Mouse (Mus musculus) midbrain, embryonic 11.5 days (tissue): ENCODE results near the gene Lrba. TPM values are rescaled to one million over a fixed set of nuclear protein-coding genes. Genes with fewer than 3 reads are reported as not detected.

Experiments
- ATAC-seq: fragments of 200-750 bp; cut with Nextera tagmentation; 2 replicates; pipeline ENCODE4 v1.8.0; 2017; ENCODE audit warnings: moderate TSS enrichment, moderate library complexity; ENCODE audit not compliant: low FRiP score
- DNase-seq: peaks from one replicate; pipeline ENCODE4 v3.0.0; 2015; ENCODE audit warnings: low spot score; ENCODE audit errors: missing footprints
- H3K27ac ChIP-seq: fragments of 300-500 bp; sonication (generic); 2 replicates; pipeline ENCODE4 v1.5.1; 2014; ENCODE audit warnings: low read depth, low read length
- H3K27me3 ChIP-seq: fragments of 300-500 bp; sonication (generic); 2 replicates; pipeline ENCODE4 v1.6.1; 2014; ENCODE audit warnings: mild to moderate bottlenecking, low read length, moderate library complexity, mixed read lengths; ENCODE audit not compliant: control insufficient read depth, insufficient read depth
- H3K36me3 ChIP-seq: fragments of 300-500 bp; sonication (generic); 2 replicates; pipeline ENCODE4 v1.6.1; 2014; ENCODE audit warnings: mild to moderate bottlenecking, low read length, moderate library complexity, mixed read lengths; ENCODE audit not compliant: control insufficient read depth, insufficient read depth
- H3K4me1 ChIP-seq: fragments of 300-500 bp; sonication (generic); 2 replicates; pipeline ENCODE4 v1.6.1; 2014; ENCODE audit warnings: low read length; ENCODE audit not compliant: control insufficient read depth, insufficient read depth
- H3K4me2 ChIP-seq: fragments of 300-500 bp; sonication (generic); 2 replicates; pipeline ENCODE4 v1.6.1; 2014; ENCODE audit warnings: mild to moderate bottlenecking, moderate library complexity
- H3K4me3 ChIP-seq: fragments of 300-500 bp; sonication (generic); 2 replicates; pipeline ENCODE4 v1.5.1; 2014; ENCODE audit warnings: low read depth, low read length
- H3K9ac ChIP-seq: fragments of 300-500 bp; sonication (generic); 2 replicates; pipeline ENCODE4 v1.6.1; 2014; ENCODE audit warnings: low read length
- H3K9me3 ChIP-seq: fragments of 300-500 bp; sonication (generic); 2 replicates; pipeline ENCODE4 v1.6.1; 2016; ENCODE audit warnings: low read length; ENCODE audit not compliant: control insufficient read depth
- WGBS: fragments of 180-500 bp; shearing (Covaris S2); extraction: QIAGEN DNeasy Blood & Tissue Kit; methylation state at CpG from one replicate; pipeline ENCODE4 v1.1.7; 2014; 5-methylcytosine and 5-hydroxymethylcytosine counted together
- polyA plus RNA-seq: library from polyadenylated mRNA; unstranded; fragments of >200 nt; fragmentation: Nextera tagmentation; extraction: Ambion mirVana; gene quantifications from 2 replicates; pipeline ENCODE4 v1.2.1, GENCODE M21; 2014

Lrba gene
- polyA plus RNA-seq, 1 experiment from 2014 or later, result 7.9 TPM

DNA sequence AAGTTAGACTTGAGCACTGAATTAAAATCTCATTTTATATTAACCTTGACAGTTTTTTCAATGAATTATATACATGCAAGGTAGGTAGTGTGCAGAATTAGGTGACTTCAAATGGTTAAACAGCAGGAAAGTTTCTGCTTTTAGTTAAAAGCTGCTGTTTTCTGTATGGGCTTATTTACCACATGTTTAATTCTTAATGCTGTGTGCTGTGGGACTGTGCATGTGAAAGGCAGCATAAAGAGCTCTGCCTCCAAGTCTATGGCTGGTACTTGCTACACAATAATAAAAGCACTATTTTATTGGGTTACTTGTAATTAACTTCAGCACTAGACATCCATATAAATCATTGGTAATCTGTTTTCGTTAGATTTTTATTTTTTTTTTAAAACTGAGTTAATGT is 160.6 kb downstream of the Lrba start:
- DNase-seq (no peak), ATAC-seq (no peak)
- H3K4me3 ChIP-seq, result no peak overlapping the region
- no peaks in the 10 kb centered on the region for H3K9me3 ChIP-seq
- WGBS, result 91% methylated on average over 1 of the region's 1 CpGs
- no peak overlapping the region for H3K4me2 ChIP-seq
- H3K36me3 ChIP-seq, result no peaks in the 10 kb centered on the region
- H3K9ac ChIP-seq, result no peak overlapping the region
- H3K27me3 ChIP-seq, result no peaks in the 10 kb centered on the region
- no peak overlapping the region for H3K27ac ChIP-seq
- no peaks in the 10 kb centered on the region for H3K4me1 ChIP-seq

- Histone ChIP-seq H3K4me3 (no peak overlapping the region), H3K4me2 (no peak overlapping the region), H3K9ac (no peak overlapping the region), H3K27ac (no peak overlapping the region), H3K36me3 (no peaks in the 10 kb centered on the region), H3K27me3 (no peaks in the 10 kb centered on the region), H3K9me3 (no peaks in the 10 kb centered on the region), H3K4me1 (no peaks in the 10 kb centered on the region)
- WGBS, result 66% methylated on average over 4 of the region's 4 CpGs
- DNase-seq, result peak; percentile 73
- ATAC-seq, result no peak
Measured at GRCm38 (mm10) chr3:86386246-86386645, 161.8 kb downstream of the Lrba start.

DNA sequence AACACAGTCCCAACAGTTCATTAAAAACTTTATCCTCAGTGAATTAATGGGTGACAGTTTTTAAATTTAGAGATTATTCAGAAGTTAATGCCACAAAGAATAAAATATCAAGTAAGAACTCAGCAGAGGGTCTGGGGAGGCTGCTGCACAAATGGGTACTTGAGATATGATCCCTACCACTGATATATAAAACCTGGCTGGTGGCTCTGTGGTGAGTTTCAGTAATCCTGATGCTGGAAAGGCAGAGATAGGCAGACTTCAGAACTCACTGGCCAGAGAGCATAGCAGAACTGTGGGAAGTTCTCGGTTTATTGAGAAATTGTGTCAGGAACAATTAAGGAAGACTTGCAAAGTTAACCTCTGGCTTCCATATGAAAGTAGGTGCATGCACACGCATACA is 199.3 kb downstream of the Lrba start:
- Histone ChIP-seq H3K4me2 (no peak overlapping the region), H3K4me1 (no peaks in the 10 kb centered on the region), H3K9me3 (no peaks in the 10 kb centered on the region), H3K4me3 (no peak overlapping the region), H3K36me3 (no peaks in the 10 kb centered on the region), H3K27me3 (no peaks in the 10 kb centered on the region), H3K9ac (no peak overlapping the region), H3K27ac (no peak overlapping the region)
- WGBS, result 89% methylated on average over 2 of the region's 2 CpGs
- ATAC-seq (no peak), DNase-seq (no peak)

GRCm38 (mm10) chr3:86426733-86427132 is 202.3 kb downstream of the Lrba start:
- Histone ChIP-seq H3K9ac (no peak overlapping the region), H3K27me3 (no peaks in the 10 kb centered on the region), H3K4me3 (no peak overlapping the region), H3K9me3 (no peaks in the 10 kb centered on the region), H3K4me2 (no peak overlapping the region), H3K36me3 (no peaks in the 10 kb centered on the region), H3K4me1 (no peaks in the 10 kb centered on the region), H3K27ac (no peak overlapping the region)
- WGBS, result 94% methylated on average over 1 of the region's 1 CpGs
- no peak for DNase-seq
- ATAC-seq, result no peak

- Histone ChIP-seq H3K9me3 (no peaks in the 10 kb centered on the region), H3K27ac (no peak overlapping the region), H3K27me3 (no peaks in the 10 kb centered on the region), H3K9ac (no peak overlapping the region), H3K4me3 (no peak overlapping the region), H3K4me2 (no peak overlapping the region), H3K4me1 (0 out of 2 replicates have a peak, but pooled peaks cover 2% of the 10 kb centered on the region), H3K36me3 (no peaks in the 10 kb centered on the region)
- ATAC-seq (no peak), DNase-seq (no peak)
- 84% methylated on average over 4 of the region's 4 CpGs for WGBS
Measured at GRCm38 (mm10) chr3:86443497-86443896, 219.0 kb downstream of the Lrba start.

DNA sequence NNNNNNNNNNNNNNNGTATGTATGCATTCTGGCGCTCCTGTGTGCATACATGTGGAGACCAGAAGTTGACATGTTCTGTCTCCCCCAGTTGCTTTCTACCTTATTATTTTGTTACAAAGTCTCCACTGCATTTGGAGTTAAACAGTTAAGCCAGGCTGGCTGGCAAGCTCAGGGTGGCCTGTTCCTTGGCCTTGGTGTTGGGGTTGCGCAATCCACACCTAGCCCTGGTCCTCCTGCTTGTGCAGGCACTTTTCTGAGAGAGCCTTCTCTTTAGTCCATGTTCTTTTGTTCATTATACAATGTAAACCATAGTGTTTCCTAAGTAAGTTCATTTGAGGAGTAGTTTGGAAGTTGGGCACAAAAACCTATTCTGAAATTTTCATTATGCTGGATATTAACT is 226.7 kb downstream of the Lrba start:
- no peaks in the 10 kb centered on the region for H3K36me3 ChIP-seq
- no peak overlapping the region for H3K27ac ChIP-seq
- H3K4me3 ChIP-seq, result no peak overlapping the region
- no peak overlapping the region for H3K9ac ChIP-seq
- WGBS, result 93% methylated on average over 2 of the region's 2 CpGs
- DNase-seq (no peak), ATAC-seq (no peak)
- H3K4me2 ChIP-seq, result no peak overlapping the region
- no peaks in the 10 kb centered on the region for H3K27me3 ChIP-seq
- no peaks in the 10 kb centered on the region for H3K9me3 ChIP-seq
- 0 out of 2 replicates have a peak, but pooled peaks cover 2% of the 10 kb centered on the region for H3K4me1 ChIP-seq

DNA sequence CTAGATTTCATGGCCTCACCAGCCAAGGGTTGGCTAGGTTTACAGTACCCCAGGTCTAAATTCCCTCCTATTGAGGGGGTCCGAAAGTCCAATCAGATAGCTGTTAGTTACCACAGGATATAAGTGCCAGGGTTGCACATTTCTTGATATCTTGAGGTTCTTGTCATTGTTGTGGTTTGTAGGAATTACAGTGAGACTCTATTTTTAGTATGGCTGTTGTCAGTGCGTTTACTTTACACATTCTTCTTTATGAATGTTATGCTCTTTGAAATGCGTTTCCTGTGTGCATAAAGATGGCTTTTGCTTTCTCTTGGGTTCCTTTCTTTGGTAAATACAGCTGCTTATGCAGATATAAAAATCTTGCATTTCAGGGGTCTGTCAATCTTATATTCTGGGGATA is 237.1 kb downstream of the Lrba start:
- no peak for ATAC-seq
- WGBS, result 93% methylated on average over 3 of the region's 3 CpGs

DNA sequence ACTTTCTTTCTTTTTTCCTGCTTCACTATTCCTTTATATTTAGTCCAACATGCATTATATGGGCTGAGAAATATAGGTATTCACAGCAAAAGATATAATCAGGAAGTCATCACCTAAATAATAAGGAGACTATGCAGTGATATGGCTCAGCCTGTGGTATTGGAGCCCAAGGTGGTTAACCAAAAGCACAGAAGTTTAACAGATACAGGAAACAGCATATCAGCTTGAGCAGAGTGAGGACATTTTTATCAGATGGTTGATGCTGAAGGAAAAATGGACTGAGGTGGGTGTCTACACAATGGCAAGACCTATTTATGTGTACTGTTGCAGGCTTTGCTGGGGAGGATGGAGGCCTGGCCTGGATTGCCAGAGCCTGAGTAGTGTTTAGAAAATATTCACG is 265.5 kb downstream of the Lrba start:
- ATAC-seq, result no peak
- no peak overlapping the region for H3K27ac ChIP-seq

More for the DNA sequence above, 237.1 kb downstream of the Lrba start:
- H3K36me3 ChIP-seq, result no peaks in the 10 kb centered on the region
- H3K9ac ChIP-seq, result no peak overlapping the region
- no peaks in the 10 kb centered on the region for H3K4me1 ChIP-seq
- DNase-seq, result no peak
- H3K9me3 ChIP-seq, result no peaks in the 10 kb centered on the region
- H3K27me3 ChIP-seq, result no peaks in the 10 kb centered on the region
- no peak overlapping the region for H3K4me2 ChIP-seq
- H3K4me3 ChIP-seq, result no peak overlapping the region
- no peak overlapping the region for H3K27ac ChIP-seq

GRCm38 (mm10) chr3:86500586-86500985 is 276.1 kb downstream of the Lrba start:
- no peak overlapping the region for H3K4me2 ChIP-seq
- no peaks in the 10 kb centered on the region for H3K9me3 ChIP-seq
- DNase-seq, result no peak
- H3K27me3 ChIP-seq, result no peaks in the 10 kb centered on the region
- H3K9ac ChIP-seq, result no peak overlapping the region
- no peaks in the 10 kb centered on the region for H3K36me3 ChIP-seq
- ATAC-seq, result no peak
- H3K4me3 ChIP-seq, result no peak overlapping the region
- H3K4me1 ChIP-seq, result no peaks in the 10 kb centered on the region
- no peak overlapping the region for H3K27ac ChIP-seq

More for the DNA sequence above, 265.5 kb downstream of the Lrba start:
- DNase-seq, result no peak
- Histone ChIP-seq H3K4me2 (no peak overlapping the region), H3K4me3 (no peak overlapping the region), H3K36me3 (no peaks in the 10 kb centered on the region), H3K4me1 (no peaks in the 10 kb centered on the region), H3K9ac (no peak overlapping the region), H3K9me3 (no peaks in the 10 kb centered on the region), H3K27me3 (no peaks in the 10 kb centered on the region)
- 76% methylated on average over 1 of the region's 1 CpGs for WGBS
